Mouse (Mus musculus) bone marrow, adult 2 months (tissue): ENCODE data around the gene Pou2f1.

Experiments
- CTCF ChIP-seq: fragments of 200-500 bp; IDR thresholded peaks from 2 replicates; pipeline ENCODE4 v1.5.1; 2011; ENCODE audit warnings: low read length, control low read depth; ENCODE audit not compliant: control insufficient read depth, insufficient read depth
- POLR2A ChIP-seq: fragments of 200-500 bp; IDR thresholded peaks from 2 replicates; pipeline ENCODE4 v1.6.1; 2011; ENCODE audit warnings: low read depth, mild to moderate bottlenecking, control low read depth, low read length, borderline replicate concordance; ENCODE audit not compliant: control insufficient read depth

DNA sequence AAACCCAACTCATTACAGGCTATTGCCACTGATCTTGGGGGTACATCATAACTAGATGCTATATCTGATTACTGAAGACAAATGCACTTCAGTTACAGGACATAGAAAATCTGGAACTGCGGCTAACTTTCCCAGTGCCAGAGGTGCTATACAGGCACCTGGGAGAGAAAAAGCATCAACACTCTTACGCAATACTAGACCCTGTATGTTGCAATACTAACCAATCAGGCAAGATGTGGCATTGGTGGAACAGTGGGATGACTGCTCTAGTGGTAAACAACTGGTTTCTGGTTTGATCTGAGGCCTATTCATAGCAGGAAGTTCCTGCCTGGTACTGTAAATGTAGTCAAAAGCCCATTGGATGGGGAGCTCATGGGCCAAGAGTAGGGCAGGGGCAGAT lies 123.7 kb downstream of the Pou2f1 start:
- TF ChIP-seq CTCF (no peak), POLR2A (no peak)
